Mouse (Mus musculus) urinary bladder, adult 18-20 months (tissue): ENCODE measurements around the gene Dot1l.

Experiments used
- DNase-seq, 2 experiments: peaks; one replicate each; pipeline ENCODE4 v3.0.0; 2022; ENCODE audit warnings: low spot score in 2 of 2, mixed read lengths in 2 of 2

The Dot1l gene

GRCm38 (mm10) chr10:80829359-80830278, 74.6 kb downstream of the Dot1l start:
- DNase-seq = no peak

GRCm38 (mm10) chr10:80831136-80831535, 76.1 kb downstream of the Dot1l start:
- DNase-seq = no peak

GRCm38 (mm10) chr10:80832818-80833217, 77.8 kb downstream of the Dot1l start:
- DNase-seq = no peak

- no peak for DNase-seq
Observed at GRCm38 (mm10) chr10:80835617-80836016, 80.6 kb downstream of the Dot1l start.

- no peak for DNase-seq
Observed at GRCm38 (mm10) chr10:80836949-80837379, 82.0 kb downstream of the Dot1l start.

- no peak for DNase-seq
Observed at GRCm38 (mm10) chr10:80837827-80838226, 82.8 kb downstream of the Dot1l start.

- no peak for DNase-seq
Observed at GRCm38 (mm10) chr10:80838346-80838912, 83.4 kb downstream of the Dot1l start.

- DNase-seq = no peak
Observed at GRCm38 (mm10) chr10:80839848-80840247, 84.8 kb downstream of the Dot1l start.

GRCm38 (mm10) chr10:80841685-80842084, 86.7 kb downstream of the Dot1l start:
- no peak for DNase-seq

- DNase-seq = no peak
Observed at GRCm38 (mm10) chr10:80842334-80842733, 87.3 kb downstream of the Dot1l start.

GRCm38 (mm10) chr10:80843087-80843930, 88.3 kb downstream of the Dot1l start:
- no peak for DNase-seq

GRCm38 (mm10) chr10:80843931-80844547, 89.0 kb downstream of the Dot1l start, which contains the start of gene Lingo3:
Gene Lingo3, minus strand, starts transcription at chr10:80844039.
- no peak for DNase-seq
